Mouse (Mus musculus): ENCODE data around the gene Lsm10.

Lsm10 gene

DNA sequence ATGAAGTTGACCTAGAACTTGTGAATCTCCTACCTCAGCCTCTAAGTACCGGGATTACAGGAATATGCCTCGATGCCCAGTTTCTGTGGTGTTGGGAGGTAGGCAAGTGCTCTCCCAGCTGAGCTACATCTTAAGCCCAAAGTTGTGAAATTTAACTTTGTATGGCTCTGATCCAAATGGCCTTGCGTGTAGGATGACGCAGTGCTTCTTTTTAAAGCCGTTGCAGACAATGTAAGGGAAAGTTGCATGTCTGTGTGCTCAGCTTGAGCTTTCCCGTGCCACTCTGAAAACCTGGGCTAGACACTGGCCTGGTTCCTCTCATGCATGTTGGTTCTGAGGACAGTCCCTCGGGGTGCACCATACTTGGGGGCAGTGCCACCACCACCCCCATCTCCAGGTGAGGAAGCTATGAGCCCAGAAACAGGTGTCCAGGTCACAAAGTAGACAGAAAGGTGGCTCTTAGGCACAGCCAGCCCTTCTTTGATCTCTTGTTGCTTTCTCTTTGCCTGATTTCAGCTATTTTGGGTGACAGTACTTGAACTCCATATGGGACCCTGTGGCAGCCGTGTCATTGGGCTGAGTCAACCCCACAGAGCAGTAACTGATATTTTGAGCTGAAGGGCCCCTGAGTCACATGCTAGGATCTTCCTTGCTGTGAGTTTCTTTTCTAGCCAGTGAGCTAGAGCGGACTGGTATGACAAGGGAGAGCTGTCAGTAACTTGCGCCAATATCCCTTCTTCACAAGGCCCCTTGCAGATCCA is 13.4 kb downstream of the Lsm10 start:
- no peak for TF ChIP-seq GATA4 (IDR thresholded peaks at IDR 0.05; ENCODE audit: insufficient replicate concordance, low read length)

- TF ChIP-seq GATA4 (IDR thresholded peaks at IDR 0.05; ENCODE audit: insufficient replicate concordance, low read length): no peak
Observed at GRCm38 (mm10) chr4:126110374-126111152, 14.1 kb downstream of the Lsm10 start.

DNA sequence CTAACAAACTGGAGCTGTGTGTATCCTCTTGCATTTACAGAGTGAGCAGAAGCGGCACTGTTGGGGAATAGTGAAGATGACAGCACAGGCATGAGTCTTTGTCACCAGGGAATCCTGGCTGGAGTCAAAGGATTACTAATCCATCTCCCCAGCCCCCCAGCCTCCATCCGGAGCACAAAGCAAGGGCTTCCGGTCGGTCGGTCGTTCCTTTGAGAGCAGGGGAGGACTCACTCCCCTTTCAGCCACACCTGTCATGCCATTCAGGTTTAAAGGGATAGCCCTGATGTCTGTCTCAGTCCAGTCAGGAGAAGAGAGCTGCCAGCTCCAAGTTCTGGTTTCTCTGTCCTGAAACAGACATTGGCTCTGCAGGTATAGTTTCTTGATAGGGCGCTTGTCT is 14.7 kb downstream of the Lsm10 start:
- no peak for TF ChIP-seq GATA4 (IDR thresholded peaks at IDR 0.05; ENCODE audit: insufficient replicate concordance, low read length)

DNA sequence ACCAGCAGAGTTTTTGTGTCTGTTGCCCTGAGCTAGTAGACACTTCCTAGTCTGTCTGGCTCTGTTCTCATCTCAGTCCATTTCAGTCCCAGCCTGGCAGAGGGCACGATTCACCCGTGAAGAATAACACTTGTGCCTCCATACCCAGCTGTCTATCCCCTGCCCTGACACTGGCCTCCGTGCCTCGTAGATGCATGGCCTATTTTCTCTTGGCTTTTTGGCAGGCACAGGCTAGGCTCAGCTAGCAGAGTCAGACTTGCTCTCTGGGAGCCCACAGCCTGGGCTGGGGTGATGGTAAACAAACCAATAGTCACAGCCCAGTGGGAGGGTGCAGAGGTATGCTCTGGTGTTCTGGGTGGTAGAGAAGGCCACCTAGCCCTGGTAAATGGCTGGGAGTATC is 16.8 kb downstream of the Lsm10 start:
- no peak for TF ChIP-seq GATA4 (IDR thresholded peaks at IDR 0.05; ENCODE audit: insufficient replicate concordance, low read length)

DNA sequence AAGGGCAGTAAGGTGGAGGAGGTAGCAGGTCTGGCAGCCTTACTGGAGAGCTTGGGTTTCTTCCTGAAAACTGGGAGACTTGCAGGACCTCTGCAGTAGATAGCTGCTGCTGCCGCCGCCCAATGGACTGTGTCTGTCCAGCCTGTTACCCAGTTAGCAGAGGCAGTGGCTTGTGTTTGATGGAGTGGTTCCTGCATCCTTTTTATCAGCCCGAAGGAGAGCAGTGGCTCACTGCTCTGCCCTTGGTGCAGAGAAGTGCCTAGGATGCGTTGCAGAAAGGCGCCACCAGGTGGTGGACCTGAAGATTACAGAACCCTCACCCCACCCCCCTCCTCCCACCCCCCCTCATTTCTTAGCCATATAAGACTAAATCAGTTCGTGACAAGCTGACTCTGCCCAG is 17.5 kb downstream of the Lsm10 start:
- no peak; the same call in 1 of the 2 replicates for TF ChIP-seq GATA4 (IDR thresholded peaks at IDR 0.05; ENCODE audit: insufficient replicate concordance, low read length)

DNA sequence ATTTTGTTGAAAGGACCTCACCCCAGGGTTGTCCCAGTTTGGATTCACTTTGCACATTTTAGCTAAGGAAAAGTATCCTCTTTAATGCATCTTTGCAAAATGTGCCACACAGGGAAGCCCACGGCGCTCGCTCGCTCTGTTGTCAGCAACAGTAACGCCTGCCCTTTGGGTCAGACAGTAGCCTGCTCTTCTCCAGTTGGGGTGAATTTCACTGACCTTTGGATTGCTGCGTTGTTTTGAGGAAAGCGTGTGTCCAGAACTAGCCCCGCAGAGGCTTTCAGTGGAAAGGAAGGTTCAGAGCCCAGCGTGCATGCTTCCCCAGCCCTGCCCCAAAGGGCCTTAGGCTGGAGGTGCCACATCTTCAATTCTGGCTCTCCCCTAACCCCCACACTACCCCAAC is 19.0 kb downstream of the Lsm10 start:
- no peak for TF ChIP-seq GATA4 (IDR thresholded peaks at IDR 0.05; ENCODE audit: insufficient replicate concordance, low read length)

- TF ChIP-seq GATA4 (IDR thresholded peaks at IDR 0.05; ENCODE audit: insufficient replicate concordance, low read length): no peak
Observed at GRCm38 (mm10) chr4:126115871-126116521, 19.6 kb downstream of the Lsm10 start.

DNA sequence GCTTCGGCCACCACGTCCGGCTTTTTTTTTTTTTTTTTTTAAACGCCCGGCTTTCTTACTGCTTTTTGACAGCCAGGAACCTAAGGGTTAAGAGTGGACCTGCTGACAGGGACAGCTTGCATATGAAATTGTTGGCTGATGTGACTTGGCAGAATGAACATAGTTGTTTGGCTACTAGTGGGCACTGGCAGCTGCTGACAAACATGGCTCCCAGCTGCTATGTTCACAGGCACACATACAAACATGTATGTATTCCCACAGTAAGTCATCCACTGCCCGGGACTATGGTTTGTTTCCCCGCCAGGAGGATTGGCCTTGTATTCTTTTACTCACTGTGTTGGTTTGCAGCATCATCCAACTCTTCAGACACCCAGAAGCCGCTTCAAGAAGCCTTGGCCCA is 20.7 kb downstream of the Lsm10 start:
- TF ChIP-seq GATA4 (IDR thresholded peaks at IDR 0.05; ENCODE audit: insufficient replicate concordance, low read length): no peak

- no peak for TF ChIP-seq GATA4 (IDR thresholded peaks at IDR 0.05; ENCODE audit: insufficient replicate concordance, low read length)
Observed at GRCm38 (mm10) chr4:126118651-126119050, 22.2 kb downstream of the Lsm10 start.

GRCm38 (mm10) chr4:126119051-126119450 is 22.6 kb downstream of the Lsm10 start:
- TF ChIP-seq GATA4 (IDR thresholded peaks at IDR 0.05; ENCODE audit: insufficient replicate concordance, low read length): no peak

- TF ChIP-seq GATA4 (IDR thresholded peaks at IDR 0.05; ENCODE audit: insufficient replicate concordance, low read length): no peak
Observed at GRCm38 (mm10) chr4:126120052-126120451, 23.6 kb downstream of the Lsm10 start.

- no peak for TF ChIP-seq GATA4 (IDR thresholded peaks at IDR 0.05; ENCODE audit: insufficient replicate concordance, low read length)
Observed at GRCm38 (mm10) chr4:126120506-126120905, 24.1 kb downstream of the Lsm10 start.

DNA sequence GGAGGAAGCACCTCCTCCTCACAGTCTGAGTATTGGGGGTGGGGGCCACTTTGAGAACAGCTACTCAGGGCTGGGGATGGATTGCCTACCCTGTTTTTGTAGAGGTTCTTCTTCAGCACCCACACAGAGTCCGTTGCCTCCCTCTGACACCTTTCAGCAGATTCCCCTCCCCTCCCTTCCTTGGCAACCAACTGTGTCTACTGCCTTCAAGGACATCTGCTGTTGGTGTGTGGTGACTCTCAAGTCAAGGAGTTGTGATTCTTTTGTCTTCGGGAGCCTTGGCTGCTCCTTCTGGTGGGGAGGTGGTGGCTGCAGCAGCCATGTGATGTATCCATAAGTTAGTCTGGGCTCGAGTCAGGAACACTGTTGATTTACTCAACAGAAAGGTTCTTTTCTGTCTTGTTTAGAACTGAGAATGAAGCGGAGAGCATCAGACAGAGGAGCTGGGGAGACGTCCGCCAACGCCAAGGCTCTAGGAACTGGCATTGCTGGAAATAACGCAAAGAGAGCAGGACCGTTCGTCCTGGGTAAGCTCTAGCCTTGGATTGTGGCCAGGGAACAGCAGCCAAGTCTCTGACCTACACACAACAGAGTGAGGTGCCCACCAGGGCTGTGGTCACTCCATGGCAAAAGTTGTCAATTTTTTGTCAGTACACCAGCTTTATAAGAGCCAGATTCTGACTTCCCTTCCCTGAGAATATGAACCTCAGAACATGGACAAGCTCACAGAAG is 27.1 kb downstream of the Lsm10 start:
- TF ChIP-seq GATA4 (IDR thresholded peaks at IDR 0.05; ENCODE audit: insufficient replicate concordance, low read length): no peak

GRCm38 (mm10) chr4:126130502-126130901 is 34.1 kb downstream of the Lsm10 start:
- TF ChIP-seq GATA4 (IDR thresholded peaks at IDR 0.05; ENCODE audit: insufficient replicate concordance, low read length): no peak

All from liver, adult (tissue).